Mouse (Mus musculus): ENCODE data around the gene Arl15.

The Arl15 gene

DNA sequence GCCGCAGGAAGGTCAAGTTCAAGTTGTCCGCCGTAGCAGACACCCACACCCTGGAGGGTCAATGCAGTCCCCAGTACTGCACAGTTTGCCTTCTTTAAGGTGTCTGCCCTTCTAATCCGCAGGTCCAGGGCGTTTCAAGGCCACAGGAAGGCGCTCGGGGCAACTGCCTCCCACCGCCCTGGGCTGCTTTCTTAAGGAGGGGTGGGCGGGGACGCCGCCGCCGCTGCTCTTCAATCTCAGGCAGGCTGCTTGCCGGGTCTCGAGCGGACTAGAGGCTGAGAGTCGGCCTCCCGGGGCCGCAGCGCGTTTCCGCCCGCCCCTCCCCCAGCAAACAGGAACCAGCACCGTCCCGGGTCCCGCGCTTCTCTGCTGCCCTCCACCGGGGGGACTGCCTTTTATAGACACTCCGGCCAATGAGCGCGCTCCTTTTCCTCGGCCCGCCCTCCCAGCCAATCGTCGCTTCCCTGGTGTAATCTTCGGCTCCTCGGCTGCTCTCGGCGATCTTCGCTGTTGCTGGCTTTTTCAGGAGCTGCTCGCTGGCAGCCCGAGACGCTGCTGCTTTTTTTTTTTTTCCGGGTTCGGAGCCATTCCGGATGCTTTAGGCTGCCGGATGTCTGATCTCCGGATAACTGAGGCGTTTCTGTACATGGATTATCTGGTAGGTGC is at the start of gene Arl15:
Gene Arl15, plus strand, starts transcription at position 467 of the 666 bp plus-strand sequence.
- peak; percentile 97 for DNase-seq

DNA sequence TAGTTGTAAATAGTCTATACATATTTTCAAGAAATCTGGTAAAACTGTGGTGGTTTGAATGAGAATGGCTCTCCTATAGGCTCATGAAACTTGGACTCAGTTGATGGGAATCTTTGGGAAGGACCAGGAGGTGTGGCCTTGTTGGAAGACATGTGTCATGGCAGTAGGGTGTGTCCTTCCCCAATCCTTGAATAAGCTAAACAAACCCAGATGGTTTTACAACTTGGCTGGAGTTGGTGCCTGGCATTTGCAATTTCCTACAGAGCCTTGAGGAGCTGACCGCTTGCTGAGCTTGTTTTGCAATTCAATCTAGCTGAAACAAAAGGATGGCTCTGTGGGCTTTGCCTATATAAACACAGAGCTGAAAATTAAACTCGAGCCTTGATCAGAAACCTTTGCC is 49.0 kb upstream of the Arl15 start:
- no peak for DNase-seq

DNA sequence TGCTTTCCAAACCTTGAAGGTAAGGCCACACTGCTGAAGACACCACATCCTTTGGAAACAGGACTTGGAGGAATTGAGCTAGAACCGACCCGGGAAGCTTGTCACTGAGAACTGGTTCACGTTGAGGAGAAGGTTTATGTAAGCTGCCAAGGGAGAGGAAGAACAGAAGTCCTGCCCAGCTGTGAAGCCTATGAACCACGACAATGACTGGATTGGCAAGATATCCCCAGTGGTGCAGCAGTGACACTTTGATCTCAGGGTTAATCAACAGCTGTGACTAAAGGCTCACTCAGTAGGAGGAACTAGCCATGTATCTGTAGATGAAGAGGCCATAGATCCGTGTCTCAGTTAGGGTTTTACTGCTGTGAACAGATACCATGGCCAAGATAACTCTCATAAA is 43.5 kb upstream of the Arl15 start:
- peak; percentile 25 to 44 for DNase-seq

DNA sequence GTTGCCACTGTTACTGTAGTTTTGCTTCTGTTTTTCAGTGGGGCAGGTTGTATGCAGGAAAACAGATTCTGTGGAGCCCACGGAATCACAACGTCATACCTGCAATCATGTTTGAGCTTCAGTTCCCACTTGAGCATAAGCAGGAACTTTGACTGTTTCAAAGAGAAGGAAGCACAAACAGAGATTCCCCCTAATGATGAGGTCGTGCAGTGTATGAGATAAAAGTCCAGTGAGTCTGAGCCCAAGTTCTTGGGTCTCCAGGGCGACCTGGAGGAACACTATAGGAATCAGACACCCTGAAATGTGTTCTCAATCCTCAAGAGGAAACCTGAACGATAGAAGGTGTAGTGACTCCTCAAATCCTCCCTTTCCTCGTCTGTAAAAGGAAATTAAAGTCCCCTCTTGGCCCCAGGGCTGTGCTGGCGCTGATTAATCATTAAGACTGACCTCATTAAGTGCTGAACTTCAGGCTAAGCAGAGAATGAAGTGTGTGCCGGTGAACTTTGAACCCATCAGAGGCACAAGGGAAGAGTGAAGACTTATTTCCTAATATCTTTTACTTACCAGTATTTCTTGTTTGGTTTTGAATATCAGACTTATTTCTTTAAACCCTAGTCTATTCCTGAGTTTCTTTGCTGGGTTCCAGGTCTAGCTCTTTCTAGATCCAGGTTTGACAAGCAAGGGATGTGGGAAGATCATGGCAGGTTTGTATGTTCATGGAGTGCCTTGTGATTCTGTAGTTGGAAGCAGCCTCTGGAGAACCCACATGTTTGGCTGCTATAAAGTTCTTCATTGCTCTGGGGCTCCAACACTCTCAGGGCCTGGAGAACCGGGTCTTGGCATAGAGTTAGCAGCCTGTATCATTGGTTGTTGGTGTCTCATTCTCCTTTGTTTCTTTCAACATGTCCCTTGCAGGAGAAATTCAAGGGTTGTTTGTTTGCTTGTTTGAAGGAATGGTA is 39.3 kb upstream of the Arl15 start:
- peak; percentile 68 to 80 for DNase-seq

DNA sequence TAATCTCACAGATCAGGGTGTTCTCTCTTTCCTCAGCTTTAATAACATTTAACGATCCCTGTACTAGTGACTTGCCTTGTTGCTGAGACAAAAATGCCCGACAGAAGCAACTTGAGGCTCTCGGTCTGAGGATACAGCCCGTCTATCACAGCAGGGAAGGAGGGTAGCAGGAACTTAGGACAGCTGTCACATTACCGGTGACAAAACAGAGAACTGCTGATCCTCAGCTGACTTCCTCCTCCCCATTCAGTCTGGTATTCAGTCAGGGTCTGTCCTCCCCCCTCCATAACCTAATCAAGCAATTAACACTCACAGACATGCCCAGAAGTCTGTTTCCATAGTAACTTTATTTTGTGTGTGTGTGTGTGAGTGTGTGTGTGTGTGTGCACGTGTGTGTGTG is 38.5 kb upstream of the Arl15 start:
- DNase-seq = no peak

DNA sequence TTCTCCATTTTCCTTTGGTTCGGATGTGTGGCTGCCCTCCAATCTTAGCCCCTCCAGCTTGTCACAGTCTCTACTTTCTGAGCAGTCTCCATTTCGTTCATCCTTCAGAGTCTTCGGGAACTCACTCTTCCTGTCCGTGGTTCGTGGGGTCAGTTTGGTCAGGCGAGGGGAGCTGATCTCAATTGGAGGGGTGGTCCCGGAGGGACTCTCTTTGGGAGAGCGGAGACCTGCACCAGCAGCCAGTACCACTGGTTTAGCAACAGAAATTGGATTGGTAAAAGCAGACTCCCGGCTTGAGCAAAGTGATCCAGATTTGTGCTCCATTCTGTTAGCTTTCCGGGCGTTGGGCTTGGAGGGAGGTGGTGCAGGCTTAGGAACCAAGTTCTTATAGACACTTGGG is 32.6 kb upstream of the Arl15 start:
- no peak for DNase-seq

DNA sequence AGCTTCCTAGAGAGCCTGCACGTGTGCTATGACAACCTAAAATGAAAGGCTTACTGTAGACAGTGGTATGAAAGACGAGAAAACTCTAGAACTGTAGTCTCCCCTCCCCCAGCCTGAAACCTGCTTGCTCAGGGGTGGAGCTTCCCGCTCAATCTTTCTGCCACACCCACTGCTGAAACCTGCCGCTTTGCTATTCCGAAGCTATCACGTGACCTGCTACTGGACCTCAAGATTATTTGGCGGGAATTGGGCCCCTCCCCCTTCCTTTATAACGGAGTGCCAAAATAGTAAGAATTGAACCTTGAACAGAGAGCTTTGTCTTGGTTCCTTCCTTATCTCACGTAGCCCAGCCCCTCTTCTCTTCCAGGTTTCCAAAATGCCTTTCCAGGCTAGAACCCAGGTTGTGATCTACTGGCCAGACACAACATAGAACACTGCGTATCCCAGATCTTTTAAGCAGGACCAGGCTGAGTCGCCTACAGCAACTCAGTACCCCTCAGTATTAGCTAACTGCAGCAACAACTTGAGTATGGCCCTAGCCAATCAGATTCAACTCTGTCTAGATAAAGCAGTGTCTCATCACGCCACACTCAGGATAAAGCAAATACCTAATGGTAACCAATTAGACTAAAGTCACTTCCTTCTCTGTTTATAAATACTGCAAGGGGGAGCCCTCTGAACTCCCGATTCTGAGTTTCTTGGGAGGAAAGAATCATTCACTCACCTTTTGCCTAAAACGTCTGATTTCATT is 31.4 kb upstream of the Arl15 start:
- DNase-seq = no peak

DNA sequence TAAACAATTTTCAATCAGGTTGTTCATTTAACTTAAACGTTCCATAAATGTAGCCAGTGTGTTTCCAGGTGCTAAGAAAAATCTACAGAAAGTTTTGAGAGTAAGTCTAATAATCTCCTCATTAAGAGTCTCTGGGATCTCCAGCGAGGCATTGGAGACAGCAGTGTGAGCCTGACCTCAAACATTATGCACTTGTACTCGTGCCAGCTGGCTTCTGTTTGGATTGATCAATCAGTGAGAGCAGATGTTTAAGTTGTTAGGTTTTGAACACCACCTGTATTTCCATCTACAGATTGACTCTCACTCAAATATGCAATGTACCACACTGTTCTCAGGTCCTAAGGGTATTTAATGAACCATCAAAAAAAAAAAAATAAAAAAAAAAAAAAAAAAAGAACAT is 28.9 kb upstream of the Arl15 start:
- DNase-seq = no peak

DNA sequence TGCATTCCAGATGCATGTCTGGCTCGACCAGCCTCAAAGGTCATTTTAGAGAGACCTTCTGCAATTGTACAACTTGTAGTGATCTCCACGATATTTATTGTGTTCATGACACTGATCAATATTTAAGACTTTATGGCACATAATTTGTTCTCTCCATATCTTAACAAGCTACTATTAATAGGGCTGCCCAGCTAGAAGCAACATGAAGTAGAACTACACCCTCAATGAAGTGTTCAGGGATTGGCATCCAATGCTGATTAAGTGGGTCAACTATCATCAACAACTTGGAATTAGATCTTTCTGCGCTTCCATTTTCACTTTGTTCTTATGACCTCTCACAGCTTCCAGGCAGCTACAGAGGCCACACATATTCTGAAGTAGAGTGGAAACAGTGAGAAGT is 24.5 kb upstream of the Arl15 start:
- no peak for DNase-seq

DNA sequence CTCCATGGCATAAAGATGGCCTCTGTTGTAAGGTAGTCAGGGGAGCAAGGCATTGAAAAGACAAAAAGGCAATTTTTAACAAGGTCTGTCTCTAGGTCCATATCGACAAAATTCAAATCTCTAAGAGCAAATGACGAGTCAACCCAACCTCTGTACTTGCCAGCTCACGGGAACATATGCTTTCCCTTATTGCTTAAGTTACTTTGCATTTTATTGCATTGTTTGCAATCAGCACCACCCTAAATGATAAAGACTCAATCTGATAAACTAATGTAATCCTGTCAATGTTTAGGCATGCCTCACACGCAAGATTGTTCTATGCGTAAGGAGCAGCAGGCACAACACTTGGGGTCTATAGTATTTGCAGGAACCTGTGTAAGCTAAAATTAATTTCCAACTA is 24.0 kb upstream of the Arl15 start:
- no peak for DNase-seq

DNA sequence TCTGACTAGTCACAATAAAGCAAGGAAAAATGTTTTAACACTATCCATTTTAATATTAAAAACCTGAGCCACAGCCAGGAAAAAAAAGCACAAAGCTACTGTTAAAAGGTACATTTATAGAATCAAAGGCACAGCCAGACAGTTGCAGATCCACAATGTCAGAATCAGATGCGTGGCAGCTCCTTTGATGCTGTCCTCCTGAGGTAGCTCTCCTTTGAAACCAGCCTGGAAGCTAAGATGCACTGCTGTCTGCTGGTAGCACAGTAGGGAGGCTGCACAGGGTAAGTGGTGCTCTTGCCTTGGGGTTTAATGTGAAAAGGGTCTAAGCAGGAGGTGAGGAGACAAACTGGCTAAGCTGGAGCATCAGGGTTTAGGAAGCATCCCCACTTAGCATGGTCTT is 23.0 kb upstream of the Arl15 start:
- DNase-seq = no peak

DNA sequence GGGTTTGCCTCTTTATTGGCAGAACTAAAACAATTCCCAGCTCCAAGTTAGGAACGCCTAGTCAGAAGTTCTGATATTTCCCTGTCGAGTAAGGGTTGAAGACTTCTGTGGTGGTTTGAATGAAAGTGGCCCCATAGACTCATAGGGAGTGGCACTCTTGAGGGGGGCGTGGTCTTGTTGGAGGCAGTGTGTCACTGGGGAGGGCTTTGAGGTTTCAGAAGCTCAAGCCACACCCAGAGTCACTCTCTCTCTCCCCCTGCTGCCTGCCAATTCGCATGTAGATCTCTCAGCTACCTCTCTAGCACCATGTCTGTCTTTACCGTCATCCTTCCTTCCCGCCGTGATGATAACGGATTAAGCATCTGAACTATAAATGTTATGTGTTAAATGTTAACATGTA is 19.5 kb upstream of the Arl15 start:
- DNase-seq = no peak

DNA sequence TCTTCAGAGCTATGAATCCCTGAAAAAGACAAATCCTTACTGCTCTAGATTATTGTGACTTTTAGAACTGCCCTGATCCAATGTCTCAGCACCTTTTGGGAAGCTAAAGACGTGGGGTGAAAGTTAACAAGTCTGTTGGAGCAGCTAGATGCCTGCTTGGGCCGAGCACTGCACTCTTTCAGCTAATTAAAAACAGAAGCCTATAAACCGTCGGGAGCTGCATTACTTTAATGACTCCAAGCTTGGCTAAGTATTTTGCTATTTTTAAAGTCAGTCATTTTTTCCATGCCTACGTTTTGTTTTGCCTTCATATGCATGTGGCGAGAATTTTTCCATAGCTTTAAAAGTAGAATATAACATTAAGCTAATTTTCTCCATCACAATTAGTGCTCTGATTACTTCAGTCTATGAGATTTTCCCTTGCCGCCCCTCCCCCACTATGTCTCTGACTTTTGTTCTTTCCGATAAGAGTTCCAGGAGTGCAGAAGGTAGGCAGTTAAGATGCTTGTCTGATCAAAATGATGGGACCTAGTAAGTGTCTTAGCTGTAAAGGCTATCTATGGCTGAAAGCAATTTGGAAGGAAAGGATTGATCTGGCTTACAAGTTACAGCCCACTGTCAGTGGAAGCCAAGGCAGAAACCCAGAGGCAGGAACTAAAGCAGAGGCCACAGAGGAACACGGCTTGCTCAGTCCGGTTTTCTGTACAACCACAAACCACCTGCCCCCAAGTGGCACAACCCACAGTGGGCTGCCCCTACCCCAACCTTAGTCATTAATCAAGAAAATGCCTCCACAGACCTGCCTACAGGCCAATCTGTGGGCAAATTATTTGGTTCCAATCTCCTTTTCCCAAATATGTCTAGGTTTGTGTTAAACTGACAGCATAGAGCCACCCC is 18.8 kb upstream of the Arl15 start:
- DNase-seq = no peak

DNA sequence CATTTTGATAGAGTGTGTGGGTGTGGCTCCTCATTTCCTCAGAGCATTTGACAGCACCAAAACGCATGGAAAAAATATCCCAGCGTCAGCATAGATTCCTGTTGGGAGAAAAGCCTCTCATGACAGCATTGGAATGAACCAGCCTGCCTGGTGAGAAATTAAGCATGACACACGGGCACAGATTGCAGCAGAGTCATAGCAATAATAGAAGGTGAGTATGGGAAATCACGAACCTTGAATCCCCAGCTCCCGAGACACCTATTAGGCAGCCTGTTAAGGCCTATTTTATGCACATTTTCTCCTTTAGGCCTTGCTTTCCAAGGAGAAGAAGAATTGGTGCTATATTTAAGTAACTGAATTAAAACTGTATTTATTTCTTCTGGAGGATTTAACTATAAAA is 8.5 kb upstream of the Arl15 start:
- DNase-seq = no peak

DNA sequence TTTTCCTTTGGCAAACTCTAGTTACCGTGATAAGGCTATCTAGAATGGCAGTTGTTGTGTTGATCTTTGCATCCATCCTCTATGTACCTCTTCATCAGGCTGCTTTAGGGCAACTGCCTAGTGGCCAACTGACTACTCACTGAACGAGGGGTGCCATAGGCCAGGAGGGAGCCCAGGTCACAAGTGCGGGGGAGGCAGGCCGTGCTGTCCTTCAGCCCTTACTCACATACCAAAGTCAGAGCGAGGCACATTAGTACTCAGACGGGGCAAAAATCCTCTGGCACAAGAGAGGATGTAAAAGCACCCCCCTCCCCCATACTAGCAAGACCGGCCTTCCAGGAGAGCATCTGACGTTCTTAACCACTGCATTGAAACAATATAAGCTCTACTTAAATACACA is 7.2 kb upstream of the Arl15 start:
- DNase-seq = no peak

DNA sequence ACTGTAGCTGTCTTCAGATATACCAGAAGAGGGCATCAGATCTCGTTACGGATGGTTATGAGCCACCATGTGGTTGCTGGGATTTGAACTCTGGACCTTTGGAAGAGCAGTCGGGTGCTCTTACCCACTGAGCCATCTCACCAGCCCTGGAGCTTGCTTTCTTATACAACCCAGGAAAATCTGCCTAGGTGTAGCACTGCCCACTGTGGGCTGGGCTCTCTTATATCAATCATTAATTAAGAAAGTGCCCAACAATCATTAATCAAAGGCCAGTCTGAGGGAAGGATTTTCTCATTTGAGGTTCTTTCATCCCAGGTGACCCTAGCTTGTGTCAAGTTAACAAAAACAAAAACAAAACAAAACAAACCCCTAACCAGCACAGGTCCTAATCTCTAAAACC is 4.3 kb upstream of the Arl15 start:
- peak; percentile 53 to 54 for DNase-seq

DNA sequence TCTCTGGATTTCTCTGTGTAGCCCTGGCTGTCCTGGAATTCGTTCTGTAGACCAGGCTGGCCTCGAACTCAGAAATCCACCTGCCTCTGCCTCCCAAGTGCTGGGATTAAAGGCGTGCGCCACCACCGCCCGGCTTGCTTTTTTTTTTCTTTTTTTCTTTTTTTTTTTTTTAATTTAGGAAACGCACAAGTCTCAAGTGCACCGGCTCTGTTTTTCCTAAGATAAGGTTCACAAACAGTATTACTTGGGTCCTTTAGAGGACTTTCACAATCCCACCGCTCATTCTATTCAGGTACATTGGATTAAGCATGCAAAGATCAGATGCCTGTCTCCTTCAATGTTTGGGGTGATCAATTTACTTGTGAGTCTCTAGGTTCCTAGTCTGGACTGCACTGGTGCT is 668 bp upstream of the Arl15 start:
- DNase-seq = no peak

DNA sequence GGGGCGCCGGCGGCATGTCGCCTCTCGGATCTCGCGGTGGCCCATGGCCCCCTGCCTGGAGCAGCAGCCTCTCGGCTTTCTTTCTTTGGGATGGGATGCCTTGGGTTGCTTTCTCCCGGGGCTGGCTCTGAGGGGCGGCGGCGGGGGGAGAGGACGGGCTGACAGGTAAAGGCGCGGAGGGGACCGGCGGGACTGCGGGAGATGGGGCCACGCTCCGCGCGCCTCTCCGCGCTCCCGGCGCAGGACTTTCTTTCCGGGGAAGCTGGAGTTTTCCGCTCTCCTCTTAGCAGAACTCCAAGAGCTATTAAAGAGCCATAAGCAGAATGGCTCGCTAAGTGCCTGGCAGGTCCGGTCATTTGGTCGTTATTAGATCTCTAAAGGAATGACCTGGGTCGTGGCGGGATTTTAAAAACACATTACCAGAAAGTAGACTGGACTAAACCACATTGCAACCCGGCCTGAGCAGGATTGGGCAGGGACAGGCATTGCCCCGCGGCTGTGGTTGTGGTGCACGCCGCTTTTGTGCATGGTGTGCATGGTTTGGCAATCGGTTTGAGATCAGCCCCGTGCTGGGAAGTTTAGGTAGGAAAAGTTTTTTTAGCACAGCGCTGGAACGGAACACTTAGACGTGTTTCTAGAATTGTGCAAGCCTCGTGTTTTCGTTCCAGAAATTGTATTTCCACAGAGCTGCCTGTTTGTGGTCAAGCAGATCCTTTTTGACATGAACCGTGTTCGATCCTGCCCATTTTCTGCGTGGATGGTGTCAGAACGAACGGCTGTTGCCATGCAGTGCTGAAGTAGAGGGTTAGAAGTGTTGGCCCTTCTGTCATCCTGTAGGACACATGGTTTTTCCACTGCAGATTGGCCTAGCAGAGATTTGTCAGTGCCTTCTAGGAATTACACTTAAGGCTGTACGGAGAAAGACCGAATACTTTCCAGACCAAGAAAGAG is 675 bp downstream of the Arl15 start:
- peak; percentile 74 to 83 for DNase-seq

DNA sequence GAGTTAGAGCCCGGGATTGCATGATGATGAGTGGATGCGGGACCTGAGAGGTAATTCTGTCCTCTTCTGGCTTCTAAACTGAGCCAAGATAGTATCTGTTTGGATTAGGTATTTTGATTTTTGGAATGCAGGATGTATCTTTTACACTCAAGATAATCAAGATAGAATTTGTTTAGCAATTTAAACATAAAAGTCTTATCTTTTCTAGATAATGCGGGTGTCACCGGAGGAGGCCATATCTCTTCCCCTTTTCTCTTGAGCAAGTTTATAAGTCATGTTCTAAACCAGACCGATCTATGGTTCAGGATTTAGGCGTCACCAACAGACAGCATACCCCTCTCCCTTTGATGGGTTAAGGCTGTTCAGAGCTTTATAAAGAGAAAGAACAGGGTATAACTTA is 3.1 kb downstream of the Arl15 start:
- no peak for DNase-seq

DNA sequence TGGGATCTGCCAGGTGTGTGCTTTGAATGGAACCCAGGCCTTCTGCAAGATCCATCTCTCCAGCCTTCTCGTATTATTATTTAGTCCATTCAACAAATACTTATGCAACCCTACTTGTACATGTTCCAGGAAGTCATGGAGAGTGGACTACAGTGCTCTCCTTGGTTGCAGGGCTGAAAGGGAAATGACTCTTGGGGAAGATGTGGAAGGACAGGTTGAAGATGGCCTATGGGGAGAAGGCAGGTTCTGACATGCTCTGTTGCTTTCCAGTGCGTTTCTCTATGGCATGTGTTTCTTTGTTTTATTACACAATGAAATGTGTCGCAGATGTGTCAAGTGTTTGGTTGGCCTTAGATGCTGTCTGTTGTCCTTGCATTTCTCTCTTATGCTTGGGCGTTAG is 5.1 kb downstream of the Arl15 start:
- DNase-seq = no peak

DNA sequence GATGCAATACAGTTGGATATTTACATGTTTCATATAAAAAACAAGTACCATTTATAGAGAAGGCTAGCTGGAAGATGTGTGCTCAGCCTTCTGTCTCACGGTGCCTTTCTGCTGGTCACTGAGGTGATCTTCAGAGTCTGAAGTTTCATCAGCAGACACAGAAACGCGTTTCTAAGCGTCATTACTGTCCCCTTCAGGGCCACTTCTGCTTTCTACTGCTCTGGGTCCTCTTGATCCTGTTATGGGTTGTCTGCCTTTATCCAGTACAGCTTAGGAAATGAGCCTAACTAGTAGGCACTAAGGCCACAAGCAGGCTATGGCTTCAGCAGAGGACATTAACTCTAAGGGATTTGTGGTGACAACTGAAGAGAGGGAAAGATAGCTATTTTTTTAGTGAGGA is 5.9 kb downstream of the Arl15 start:
- no peak for DNase-seq

Measured in kidney, adult 8-10 months (tissue).